Mouse (Mus musculus): Measurements from ENCODE around the gene Rbms3.
A peak's percentile ranks its signal among the peaks of the same experiment; 100 is the strongest.

The Rbms3 gene

GRCm38 (mm10) chr9:117048641-117049040 is 581.1 kb downstream of the Rbms3 start:
- DNase-seq (ENCODE audit: low spot score): no peak

- no peak for DNase-seq (ENCODE audit: low spot score)
Measured at GRCm38 (mm10) chr9:117041993-117042366, 587.7 kb downstream of the Rbms3 start.

GRCm38 (mm10) chr9:117041291-117041992 is 588.3 kb downstream of the Rbms3 start:
- no peak for DNase-seq (ENCODE audit: low spot score)

GRCm38 (mm10) chr9:117039941-117040453 is 589.7 kb downstream of the Rbms3 start:
- DNase-seq (ENCODE audit: low spot score): peak; percentile 68

- DNase-seq (ENCODE audit: low spot score): no peak
Measured at GRCm38 (mm10) chr9:117032690-117033089, 597.0 kb downstream of the Rbms3 start.

- DNase-seq (ENCODE audit: low spot score): no peak
Measured at GRCm38 (mm10) chr9:117031237-117031636, 598.5 kb downstream of the Rbms3 start.

- peak; percentile 84 for DNase-seq (ENCODE audit: low spot score)
Measured at GRCm38 (mm10) chr9:117030837-117031236, 598.9 kb downstream of the Rbms3 start.

GRCm38 (mm10) chr9:117029953-117030352 is 599.8 kb downstream of the Rbms3 start:
- DNase-seq (ENCODE audit: low spot score): no peak

- DNase-seq (ENCODE audit: low spot score): no peak
Measured at GRCm38 (mm10) chr9:117028586-117028985, 601.1 kb downstream of the Rbms3 start.

- DNase-seq (ENCODE audit: low spot score): no peak
Measured at GRCm38 (mm10) chr9:117022086-117022485, 607.6 kb downstream of the Rbms3 start.

- DNase-seq (ENCODE audit: low spot score): no peak
Measured at GRCm38 (mm10) chr9:117021506-117021905, 608.2 kb downstream of the Rbms3 start.

GRCm38 (mm10) chr9:117020216-117020615 is 609.5 kb downstream of the Rbms3 start:
- DNase-seq (ENCODE audit: low spot score): no peak

GRCm38 (mm10) chr9:117018741-117019163 is 611.0 kb downstream of the Rbms3 start:
- DNase-seq (ENCODE audit: low spot score): no peak

- no peak for DNase-seq (ENCODE audit: low spot score)
Measured at GRCm38 (mm10) chr9:117018301-117018700, 611.4 kb downstream of the Rbms3 start.

- DNase-seq (ENCODE audit: low spot score): no peak
Measured at GRCm38 (mm10) chr9:117016605-117017319, 613.0 kb downstream of the Rbms3 start.

GRCm38 (mm10) chr9:117013386-117013785 is 616.3 kb downstream of the Rbms3 start:
- no peak for DNase-seq (ENCODE audit: low spot score)

- no peak for DNase-seq (ENCODE audit: low spot score)
Measured at GRCm38 (mm10) chr9:117010801-117011200, 618.9 kb downstream of the Rbms3 start.

GRCm38 (mm10) chr9:117008194-117008593 is 621.5 kb downstream of the Rbms3 start:
- no peak for DNase-seq (ENCODE audit: low spot score)

- DNase-seq (ENCODE audit: low spot score): peak; percentile 27
Measured at GRCm38 (mm10) chr9:117002083-117002482, 627.6 kb downstream of the Rbms3 start.

GRCm38 (mm10) chr9:116999186-116999585 is 630.5 kb downstream of the Rbms3 start:
- no peak for DNase-seq (ENCODE audit: low spot score)

- no peak for DNase-seq (ENCODE audit: low spot score)
Measured at GRCm38 (mm10) chr9:116990321-116990720, 639.4 kb downstream of the Rbms3 start.

- DNase-seq (ENCODE audit: low spot score): no peak
Measured at GRCm38 (mm10) chr9:116980801-116981200, 648.9 kb downstream of the Rbms3 start.

GRCm38 (mm10) chr9:116977428-116977827 is 652.3 kb downstream of the Rbms3 start:
- no peak for DNase-seq (ENCODE audit: low spot score)
